Mouse (Mus musculus): Measurements from ENCODE around the gene Sorcs3. TPM values are rescaled to one million over a fixed set of nuclear protein-coding genes. Genes with fewer than 3 reads are reported as not detected.

Gene Sorcs3
- polyA plus RNA-seq, 1 experiment from 2014 or later = 0.08 TPM

DNA sequence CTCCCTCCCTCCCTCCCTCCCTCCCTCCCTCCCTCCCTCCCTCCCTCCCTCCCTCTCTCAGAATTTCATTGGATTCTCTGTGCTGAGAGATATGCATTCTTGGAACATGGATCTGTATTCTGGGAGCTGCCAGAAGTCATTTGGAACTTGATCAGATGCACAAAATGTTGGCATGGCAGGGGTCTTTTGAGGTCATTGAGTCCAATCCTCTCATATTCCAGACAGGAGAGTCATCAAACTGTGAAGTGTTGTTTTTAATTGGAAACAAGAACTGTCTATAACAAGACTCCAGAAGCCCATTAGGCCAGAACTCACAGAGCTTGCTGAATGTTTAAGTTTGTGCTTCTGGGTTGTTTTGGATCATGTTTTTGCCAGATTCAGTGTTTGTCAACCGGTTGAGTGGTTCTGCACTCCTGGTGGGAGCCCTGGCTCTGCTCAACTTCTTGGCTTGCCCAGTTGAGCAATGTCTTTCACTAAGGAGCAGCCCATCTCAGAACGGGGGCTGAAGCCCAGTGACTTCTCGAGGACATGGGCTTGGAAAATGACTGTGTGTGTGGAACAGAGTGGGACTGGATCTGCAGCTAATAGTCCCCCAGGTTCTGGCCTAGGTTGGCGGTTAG lies 264.1 kb downstream of the Sorcs3 start:
- no peak overlapping the region for H3K9ac ChIP-seq
- H3K36me3 ChIP-seq (ENCODE audit: insufficient read depth) = no peaks in the 10 kb centered on the region
- ATAC-seq (ENCODE audit: insufficient read depth) (no peak), DNase-seq (no peak)
- H3K27ac ChIP-seq (ENCODE audit: low read depth) = no peak overlapping the region
- no peak for TF ChIP-seq CTCF (IDR thresholded peaks at IDR 0.05; ENCODE audit: low read depth)
- no peaks in the 10 kb centered on the region for H3K4me1 ChIP-seq (ENCODE audit: insufficient read depth)
- H3K4me3 ChIP-seq (ENCODE audit: low read depth, low read length) = no peak overlapping the region
- no peaks in the 10 kb centered on the region for H3K9me3 ChIP-seq (ENCODE audit: low read depth, low read length)
- WGBS = 87% methylated on average over 4 of the region's 4 CpGs
- no peak overlapping the region for H3K4me2 ChIP-seq
- H3K27me3 ChIP-seq (ENCODE audit: insufficient read depth, low read length) = no peaks in the 10 kb centered on the region

DNA sequence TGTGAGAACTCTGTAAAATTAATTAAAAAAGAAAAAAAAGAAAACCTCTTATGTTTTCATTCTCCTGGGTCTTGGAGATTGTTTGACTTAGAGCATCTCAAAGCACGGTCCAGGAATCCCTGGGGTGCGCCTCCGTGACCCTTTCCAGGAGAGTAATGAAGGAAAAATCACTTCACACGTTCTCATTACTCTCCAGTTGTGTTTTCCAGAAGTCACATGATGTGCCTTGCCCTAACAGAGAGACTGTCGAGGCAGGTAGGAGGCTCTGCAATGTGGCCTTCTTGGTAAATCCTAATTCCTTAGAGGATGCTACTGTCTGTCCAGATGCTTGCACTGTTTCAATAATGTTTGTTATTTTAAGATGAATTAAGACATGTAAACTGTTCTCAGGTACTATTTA lies 266.1 kb downstream of the Sorcs3 start:
- no peaks in the 10 kb centered on the region for H3K9me3 ChIP-seq (ENCODE audit: low read depth, low read length)
- H3K4me3 ChIP-seq (ENCODE audit: low read depth, low read length) = no peak overlapping the region
- ATAC-seq (ENCODE audit: insufficient read depth) (no peak), DNase-seq (no peak)
- no peak overlapping the region for H3K9ac ChIP-seq
- H3K27me3 ChIP-seq (ENCODE audit: insufficient read depth, low read length) = no peaks in the 10 kb centered on the region
- H3K27ac ChIP-seq (ENCODE audit: low read depth) = no peak overlapping the region
- H3K4me2 ChIP-seq = no peak overlapping the region
- WGBS = 44% methylated on average over 5 of the region's 5 CpGs
- no peaks in the 10 kb centered on the region for H3K36me3 ChIP-seq (ENCODE audit: insufficient read depth)
- no peaks in the 10 kb centered on the region for H3K4me1 ChIP-seq (ENCODE audit: insufficient read depth)
- TF ChIP-seq CTCF (IDR thresholded peaks at IDR 0.05; ENCODE audit: low read depth) = no peak

DNA sequence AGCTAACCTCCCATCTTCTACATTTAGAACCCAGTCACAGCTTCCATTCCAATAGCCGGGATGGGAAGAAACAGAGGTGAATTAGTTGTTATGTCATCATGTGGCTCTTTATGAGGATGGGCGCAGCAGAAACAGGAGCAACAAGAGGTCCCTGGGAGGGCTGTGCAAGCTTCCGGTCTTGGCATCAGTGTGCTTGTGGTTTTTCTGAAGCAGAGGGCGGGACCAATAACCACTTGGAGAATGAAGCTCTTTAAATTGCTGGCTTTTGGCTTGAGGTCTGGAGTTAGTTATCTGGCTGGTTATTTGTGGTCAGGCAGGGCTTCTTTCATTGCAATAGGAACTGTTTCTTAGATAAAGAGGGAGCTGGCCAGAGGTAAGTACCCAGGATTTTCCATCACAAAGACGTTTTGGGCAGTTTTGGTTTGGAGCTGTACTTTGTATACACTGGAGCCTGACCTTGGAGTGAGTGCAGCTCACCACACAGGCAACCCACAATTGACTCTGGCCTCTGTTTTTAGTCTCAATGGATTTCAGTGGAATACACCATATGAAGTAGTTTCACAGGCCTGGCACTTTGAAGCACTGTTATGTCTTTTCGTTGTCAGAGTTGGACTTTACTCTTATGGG lies 270.1 kb downstream of the Sorcs3 start:
- H3K9ac ChIP-seq = no peak overlapping the region
- H3K27ac ChIP-seq (ENCODE audit: low read depth) = no peak overlapping the region
- no peak for TF ChIP-seq CTCF (IDR thresholded peaks at IDR 0.05; ENCODE audit: low read depth)
- DNase-seq (no peak), ATAC-seq (ENCODE audit: insufficient read depth) (no peak)
- H3K9me3 ChIP-seq (ENCODE audit: low read depth, low read length) = no peaks in the 10 kb centered on the region
- H3K4me1 ChIP-seq (ENCODE audit: insufficient read depth) = no peaks in the 10 kb centered on the region
- 81% methylated on average over 6 of the region's 6 CpGs for WGBS
- H3K27me3 ChIP-seq (ENCODE audit: insufficient read depth, low read length) = no peaks in the 10 kb centered on the region
- no peaks in the 10 kb centered on the region for H3K36me3 ChIP-seq (ENCODE audit: insufficient read depth)
- no peak overlapping the region for H3K4me2 ChIP-seq
- no peak overlapping the region for H3K4me3 ChIP-seq (ENCODE audit: low read depth, low read length)

DNA sequence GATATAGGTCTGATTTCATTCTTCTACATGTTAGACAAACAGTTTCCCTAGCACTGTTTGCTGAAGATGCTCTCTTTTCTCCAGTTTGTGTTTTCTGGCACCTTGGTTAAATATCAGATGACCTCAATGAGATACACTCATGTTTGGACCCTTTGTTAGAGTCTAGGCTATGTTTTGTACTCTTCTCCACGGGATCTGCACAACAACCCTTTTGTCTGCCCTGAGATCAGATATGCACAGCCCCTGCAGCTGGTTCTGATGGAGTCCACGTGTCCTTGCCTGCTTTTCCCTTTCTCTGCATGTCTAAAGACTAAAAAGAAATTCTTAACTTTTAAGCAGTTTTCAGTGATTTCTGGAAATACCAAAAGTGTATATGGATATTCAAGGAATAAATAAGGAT lies 273.0 kb downstream of the Sorcs3 start:
- no peak for TF ChIP-seq CTCF (IDR thresholded peaks at IDR 0.05; ENCODE audit: low read depth)
- no peak overlapping the region for H3K9ac ChIP-seq
- no peaks in the 10 kb centered on the region for H3K36me3 ChIP-seq (ENCODE audit: insufficient read depth)
- H3K4me3 ChIP-seq (ENCODE audit: low read depth, low read length) = no peak overlapping the region
- no peaks in the 10 kb centered on the region for H3K4me1 ChIP-seq (ENCODE audit: insufficient read depth)
- no peaks in the 10 kb centered on the region for H3K27me3 ChIP-seq (ENCODE audit: insufficient read depth, low read length)
- 43% methylated on average over 2 of the region's 2 CpGs for WGBS
- no peaks in the 10 kb centered on the region for H3K9me3 ChIP-seq (ENCODE audit: low read depth, low read length)
- no peak overlapping the region for H3K27ac ChIP-seq (ENCODE audit: low read depth)
- ATAC-seq (ENCODE audit: insufficient read depth) = no peak
- no peak overlapping the region for H3K4me2 ChIP-seq
- no peak for DNase-seq

DNA sequence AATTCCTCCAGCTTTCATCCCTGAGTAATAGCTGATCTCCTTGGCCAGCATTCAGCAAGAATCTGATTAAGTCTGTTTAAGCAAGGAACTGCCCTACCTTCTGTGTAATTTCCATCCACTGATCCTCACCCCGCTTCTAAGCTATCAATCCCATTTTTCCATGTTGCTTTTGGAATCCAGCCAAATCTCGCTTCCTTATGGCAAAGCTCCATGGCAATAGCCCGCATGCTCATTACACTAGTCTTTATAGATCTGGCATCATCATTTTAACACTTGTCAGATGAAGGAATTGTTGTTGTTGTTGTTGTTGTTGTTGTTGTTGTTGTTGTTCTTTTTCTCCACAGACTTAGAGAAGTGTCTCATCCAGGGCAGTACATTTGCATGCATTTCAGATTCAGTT lies 277.1 kb downstream of the Sorcs3 start:
- 26% methylated on average over 3 of the region's 3 CpGs for WGBS

DNA sequence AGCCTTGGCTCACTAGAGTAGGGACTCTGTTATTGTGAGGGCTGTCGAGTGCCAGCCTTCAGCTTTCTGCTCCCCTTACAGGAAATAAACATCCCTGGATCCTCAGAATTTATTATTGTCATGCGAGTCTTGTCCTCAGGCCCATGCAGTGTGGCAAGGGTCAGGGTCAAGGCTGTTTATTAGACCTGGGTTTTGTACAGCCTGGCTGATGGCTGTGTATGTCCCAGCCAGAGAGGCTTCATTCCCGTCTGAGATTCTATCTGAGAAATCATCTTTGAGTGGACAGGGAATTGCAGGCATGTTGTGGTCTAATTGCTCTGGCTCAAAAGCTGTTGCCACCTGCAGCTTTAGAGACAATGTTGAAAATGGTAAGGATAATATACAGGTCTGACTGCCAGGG lies 285.3 kb downstream of the Sorcs3 start:
- WGBS = 38% methylated on average over 3 of the region's 3 CpGs
- no peaks in the 10 kb centered on the region for H3K36me3 ChIP-seq (ENCODE audit: insufficient read depth)
- H3K27me3 ChIP-seq (ENCODE audit: insufficient read depth, low read length) = no peaks in the 10 kb centered on the region
- no peak overlapping the region for H3K9ac ChIP-seq
- ATAC-seq (ENCODE audit: insufficient read depth) = no peak
- no peak overlapping the region for H3K4me3 ChIP-seq (ENCODE audit: low read depth, low read length)
- no peaks in the 10 kb centered on the region for H3K4me1 ChIP-seq (ENCODE audit: insufficient read depth)
- no peak for DNase-seq
- no peak for TF ChIP-seq CTCF (IDR thresholded peaks at IDR 0.05; ENCODE audit: low read depth)
- H3K4me2 ChIP-seq = no peak overlapping the region
- no peak overlapping the region for H3K27ac ChIP-seq (ENCODE audit: low read depth)
- H3K9me3 ChIP-seq (ENCODE audit: low read depth, low read length) = no peaks in the 10 kb centered on the region

More for the DNA sequence above, 277.1 kb downstream of the Sorcs3 start:
- H3K4me3 ChIP-seq (ENCODE audit: low read depth, low read length) = no peak overlapping the region
- no peak overlapping the region for H3K4me2 ChIP-seq
- no peak overlapping the region for H3K27ac ChIP-seq (ENCODE audit: low read depth)
- H3K36me3 ChIP-seq (ENCODE audit: insufficient read depth) = no peaks in the 10 kb centered on the region
- H3K9me3 ChIP-seq (ENCODE audit: low read depth, low read length) = no peaks in the 10 kb centered on the region
- TF ChIP-seq CTCF (IDR thresholded peaks at IDR 0.05; ENCODE audit: low read depth) = no peak
- DNase-seq = peak; percentile 62
- no peaks in the 10 kb centered on the region for H3K27me3 ChIP-seq (ENCODE audit: insufficient read depth, low read length)
- H3K4me1 ChIP-seq (ENCODE audit: insufficient read depth) = no peaks in the 10 kb centered on the region
- H3K9ac ChIP-seq = no peak overlapping the region
- ATAC-seq (ENCODE audit: insufficient read depth) = no peak

DNA sequence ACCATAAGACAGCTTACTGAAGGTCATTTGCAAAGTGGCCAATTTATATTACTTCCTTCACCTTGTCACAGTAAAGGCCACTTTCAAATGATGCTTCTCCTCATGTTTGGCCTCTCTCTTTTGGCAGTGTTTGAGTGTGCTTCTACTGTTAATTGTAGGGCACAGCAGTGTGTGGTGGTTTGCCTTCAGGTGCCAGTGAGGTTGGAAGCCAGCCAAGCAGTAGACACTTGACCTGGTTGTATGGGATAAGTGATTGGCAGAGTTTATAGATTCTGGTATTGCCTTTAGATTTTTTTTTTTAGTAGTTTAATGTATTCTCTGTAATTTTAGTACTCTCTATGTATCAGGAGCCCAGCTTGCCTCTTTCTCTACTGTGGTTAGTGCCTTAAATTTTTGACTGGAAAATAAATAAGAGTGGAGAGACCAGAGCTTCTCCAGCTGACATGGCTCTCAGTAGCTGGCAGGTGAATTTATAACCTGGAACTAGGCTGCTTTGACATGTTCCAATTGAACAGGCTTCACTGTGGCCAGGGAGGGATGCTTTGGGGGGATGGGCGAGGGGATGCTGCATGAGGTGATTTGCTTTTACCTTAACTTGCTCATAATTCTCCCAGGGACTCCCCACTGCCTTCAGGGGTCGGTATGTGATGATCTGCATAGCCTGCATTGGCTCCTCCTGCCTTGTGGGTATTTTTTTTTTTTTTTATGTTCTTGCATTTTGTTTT lies 298.2 kb downstream of the Sorcs3 start:
- H3K9me3 ChIP-seq (ENCODE audit: low read depth, low read length) = no peaks in the 10 kb centered on the region
- DNase-seq (no peak), ATAC-seq (ENCODE audit: insufficient read depth) (no peak)
- H3K4me1 ChIP-seq (ENCODE audit: insufficient read depth) = no peaks in the 10 kb centered on the region
- H3K27ac ChIP-seq (ENCODE audit: low read depth) = no peak overlapping the region
- no peak overlapping the region for H3K4me3 ChIP-seq (ENCODE audit: low read depth, low read length)
- H3K36me3 ChIP-seq (ENCODE audit: insufficient read depth) = no peaks in the 10 kb centered on the region
- TF ChIP-seq CTCF (IDR thresholded peaks at IDR 0.05; ENCODE audit: low read depth) = no peak
- no peak overlapping the region for H3K9ac ChIP-seq
- WGBS = 44% methylated on average over 2 of the region's 2 CpGs
- H3K27me3 ChIP-seq (ENCODE audit: insufficient read depth, low read length) = no peaks in the 10 kb centered on the region
- H3K4me2 ChIP-seq = no peak overlapping the region
